Mouse (Mus musculus) kidney, embryonic 16.5 days (tissue): ENCODE data around the gene Olfr287. TPM values are rescaled to one million over a fixed set of nuclear protein-coding genes. Genes with fewer than 3 reads are reported as not detected.

Source experiments
- ATAC-seq: fragments of 200-750 bp; cut with Nextera tagmentation; 2 replicates; pipeline ENCODE4 v1.8.0; 2017; ENCODE audit warnings: moderate TSS enrichment; ENCODE audit not compliant: low FRiP score, low TSS enrichment
- H3K27ac ChIP-seq: fragments of 300-500 bp; sonication (generic); 2 replicates; pipeline ENCODE4 v1.5.1; 2014; ENCODE audit warnings: low read length
- H3K27me3 ChIP-seq: fragments of 300-500 bp; sonication (generic); 2 replicates; pipeline ENCODE4 v1.6.1; 2014; ENCODE audit warnings: low read length, control low read depth, mixed read lengths; ENCODE audit not compliant: insufficient read depth
- H3K36me3 ChIP-seq: fragments of 300-500 bp; sonication (generic); 2 replicates; pipeline ENCODE4 v1.6.1; 2014; ENCODE audit warnings: low read length, control low read depth, mixed read lengths; ENCODE audit not compliant: insufficient read depth
- H3K4me1 ChIP-seq: fragments of 300-500 bp; sonication (generic); 2 replicates; pipeline ENCODE4 v1.6.1; 2014; ENCODE audit warnings: low read length, control low read depth, mixed read lengths; ENCODE audit not compliant: insufficient read depth
- H3K4me2 ChIP-seq: fragments of 300-500 bp; sonication (generic); replicated peaks from 2 replicates; pipeline ENCODE4 v1.6.1; 2014; ENCODE audit warnings: low read depth, low read length
- H3K4me3 ChIP-seq: fragments of 300-500 bp; sonication (generic); 2 replicates; pipeline ENCODE4 v1.5.1; 2014; ENCODE audit warnings: mild to moderate bottlenecking, low read length
- H3K9ac ChIP-seq: fragments of 300-500 bp; sonication (generic); replicated peaks from 2 replicates; pipeline ENCODE4 v1.6.1; 2014; ENCODE audit warnings: low read length
- H3K9me3 ChIP-seq: fragments of 300-500 bp; sonication (generic); 2 replicates; pipeline ENCODE4 v1.6.1; 2016; ENCODE audit warnings: low read length, control low read depth
- WGBS: fragments of 180-500 bp; shearing (Covaris S2); extraction: QIAGEN DNeasy Blood & Tissue Kit; methylation state at CpG from one replicate; pipeline ENCODE4 v1.1.7; 2014; 5-methylcytosine and 5-hydroxymethylcytosine counted together
- polyA plus RNA-seq: library from polyadenylated mRNA; unstranded; fragments of >200 nt; fragmentation: Nextera tagmentation; extraction: Ambion mirVana; gene quantifications from 2 replicates; pipeline ENCODE4 v1.2.1, GENCODE M21; 2015

Gene Olfr287
- polyA plus RNA-seq, 1 experiment from 2014 or later = not detected

DNA sequence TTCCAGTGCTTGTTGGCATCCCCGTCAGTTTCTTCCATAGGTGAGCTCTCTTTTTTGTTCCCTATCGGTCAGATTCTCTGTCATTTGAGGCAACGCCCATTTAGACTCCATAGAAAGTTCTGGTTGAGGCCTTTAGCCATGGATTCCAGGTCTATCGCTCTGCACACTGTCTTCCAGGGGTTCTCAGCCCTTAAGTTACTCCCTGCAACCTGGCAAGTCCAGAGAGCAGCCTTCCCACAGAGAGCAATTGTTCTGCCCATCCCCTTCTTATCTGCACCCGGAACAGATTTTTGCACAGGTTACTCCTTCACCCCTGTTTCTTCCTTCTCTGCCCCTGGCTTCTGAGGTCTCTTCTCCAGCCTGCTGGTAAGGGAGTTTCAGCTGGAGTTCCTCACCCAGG lies 48.7 kb downstream of the Olfr287 start:
- Histone ChIP-seq H3K9ac (no peak overlapping the region), H3K9me3 (no peaks in the 10 kb centered on the region), H3K4me1 (peaks cover 18% of the 10 kb centered on the region), H3K4me2 (no peak overlapping the region), H3K36me3 (no peaks in the 10 kb centered on the region), H3K4me3 (no peak overlapping the region), H3K27me3 (peaks cover 46% of the 10 kb centered on the region), H3K27ac (no peak overlapping the region)
- WGBS = 64% methylated on average over 5 of the region's 5 CpGs
- no peak for ATAC-seq

DNA sequence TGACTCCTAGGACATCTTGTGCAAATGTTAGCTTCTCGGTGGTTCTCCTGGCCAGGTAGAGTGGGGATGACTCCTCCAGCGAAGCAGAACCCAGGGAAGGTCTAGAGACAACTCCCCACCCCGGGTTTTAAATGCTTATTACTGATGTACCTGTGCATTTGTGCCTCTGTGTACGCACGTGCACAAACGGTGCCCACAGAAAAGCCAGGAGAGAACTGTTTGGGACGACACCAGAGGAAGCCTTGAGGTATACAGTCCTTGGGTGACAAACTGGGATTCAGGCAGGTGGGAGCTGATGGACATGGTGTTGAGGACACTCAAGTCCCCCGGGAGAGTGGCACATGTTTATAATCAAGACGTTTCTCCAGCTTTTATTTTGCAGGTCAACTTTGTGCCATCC lies 49.9 kb downstream of the Olfr287 start:
- H3K27me3 ChIP-seq = peaks cover 51% of the 10 kb centered on the region
- H3K4me2 ChIP-seq = no peak overlapping the region
- H3K36me3 ChIP-seq = no peaks in the 10 kb centered on the region
- ATAC-seq = no peak
- peaks cover 22% of the 10 kb centered on the region for H3K4me1 ChIP-seq
- no peak overlapping the region for H3K27ac ChIP-seq
- H3K9ac ChIP-seq = no peak overlapping the region
- H3K4me3 ChIP-seq = no peak overlapping the region
- 70% methylated on average over 9 of the region's 9 CpGs for WGBS
- H3K9me3 ChIP-seq = no peaks in the 10 kb centered on the region

DNA sequence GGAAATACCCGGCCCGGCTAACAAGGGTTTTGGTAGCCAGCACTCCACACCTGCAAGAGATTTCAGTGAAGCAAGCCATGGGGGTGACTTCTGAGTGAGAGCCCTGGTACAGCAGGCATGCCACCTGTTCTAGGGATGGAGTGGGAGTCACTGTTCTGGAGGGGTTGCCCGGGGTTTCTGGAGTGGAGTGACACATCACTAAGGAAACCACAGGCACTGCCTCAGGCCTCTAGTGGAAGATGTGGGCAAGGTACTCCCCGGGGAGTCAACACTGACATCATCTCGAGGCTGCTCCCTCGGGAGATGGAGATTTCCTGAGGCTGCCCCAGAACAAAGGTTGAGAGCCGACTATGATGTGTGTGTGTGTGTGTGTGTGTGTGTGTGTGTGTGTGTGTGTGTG lies 50.5 kb downstream of the Olfr287 start:
- H3K9me3 ChIP-seq = no peaks in the 10 kb centered on the region
- H3K4me1 ChIP-seq = peaks cover 22% of the 10 kb centered on the region
- H3K9ac ChIP-seq = no peak overlapping the region
- H3K27ac ChIP-seq = no peak overlapping the region
- H3K27me3 ChIP-seq = peaks cover 56% of the 10 kb centered on the region
- H3K4me2 ChIP-seq = no peak overlapping the region
- WGBS = 36% methylated on average over 7 of the region's 7 CpGs
- H3K36me3 ChIP-seq = no peaks in the 10 kb centered on the region
- no peak overlapping the region for H3K4me3 ChIP-seq
- no peak for ATAC-seq

DNA sequence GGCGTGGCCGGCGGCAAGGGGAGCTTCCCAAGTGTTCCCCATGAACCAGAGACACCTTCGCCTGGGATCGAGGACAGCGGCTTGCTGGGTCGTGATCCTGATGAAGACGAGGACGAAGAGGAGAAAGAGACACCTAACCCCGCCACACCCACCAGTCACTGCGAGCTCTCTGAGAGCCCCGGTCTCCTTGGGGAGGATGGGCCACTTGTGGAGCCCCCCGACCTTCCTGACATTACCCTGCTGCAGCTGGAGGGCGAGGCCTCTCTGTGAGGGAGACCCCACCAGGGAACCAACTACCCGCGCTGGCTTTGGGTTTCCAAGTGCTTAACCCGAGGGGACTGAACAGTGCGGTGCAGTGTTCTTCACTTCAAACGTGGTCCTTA lies 52.2 kb downstream of the Olfr287 start:
- no peaks in the 10 kb centered on the region for H3K36me3 ChIP-seq
- H3K27me3 ChIP-seq = peaks cover 57% of the 10 kb centered on the region
- H3K4me2 ChIP-seq = peak overlapping the region; percentile 75; the same call in 1 of the 2 replicates
- no peak for ATAC-seq
- peaks cover 21% of the 10 kb centered on the region for H3K4me1 ChIP-seq
- H3K27ac ChIP-seq = no peak overlapping the region
- H3K9me3 ChIP-seq = no peaks in the 10 kb centered on the region
- 4% methylated on average over 19 of the region's 19 CpGs for WGBS
- H3K4me3 ChIP-seq = peak overlapping the region; percentile 49
- no peak overlapping the region for H3K9ac ChIP-seq

DNA sequence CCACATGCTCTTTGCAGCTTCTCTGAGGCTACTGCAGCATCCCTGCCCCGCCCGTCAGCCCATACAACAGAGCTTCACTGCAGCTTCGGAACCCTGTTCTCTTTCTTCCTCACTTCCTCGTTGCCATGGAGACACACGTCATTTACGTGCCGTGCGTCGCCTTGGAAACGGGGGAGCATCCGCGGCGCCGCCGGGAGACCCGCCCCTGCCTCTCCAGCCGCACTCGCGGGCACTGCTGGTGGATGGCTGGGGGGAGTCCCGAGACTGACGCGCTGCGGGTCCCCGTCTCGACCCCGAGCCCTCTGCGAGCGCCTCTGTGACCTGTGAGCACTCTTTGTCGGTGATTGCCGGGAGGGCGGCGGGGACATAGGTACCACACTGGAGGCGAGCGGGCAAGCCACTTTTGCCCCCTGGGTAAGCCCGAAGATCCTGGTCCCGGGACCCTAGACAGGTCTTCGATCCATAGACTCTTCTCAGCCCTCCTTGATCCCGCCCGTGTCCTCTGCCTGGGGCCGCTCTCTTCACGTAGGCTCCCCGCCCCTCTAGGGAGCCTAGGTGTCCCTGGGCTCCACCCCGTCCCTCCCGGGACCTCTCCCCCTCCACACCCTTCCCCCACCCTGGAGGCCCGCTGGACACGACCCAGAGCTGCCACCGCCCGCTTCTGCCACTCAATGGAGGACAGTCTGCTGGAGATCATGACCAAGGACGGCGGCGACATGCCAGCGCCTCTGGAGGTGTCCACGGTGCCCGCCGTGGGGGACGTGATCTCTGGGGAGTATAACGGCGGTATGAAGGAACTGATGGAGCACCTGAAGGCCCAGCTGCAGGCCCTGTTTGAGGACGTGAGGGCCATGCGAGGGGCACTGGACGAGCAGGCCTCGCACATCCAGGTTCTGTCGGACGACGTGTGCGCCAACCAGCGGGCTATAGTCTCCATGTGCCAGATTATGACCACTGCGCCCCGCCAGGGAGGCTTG lies 52.9 kb downstream of the Olfr287 start:
- Histone ChIP-seq H3K27ac (no peak overlapping the region), H3K27me3 (peaks cover 57% of the 10 kb centered on the region), H3K9me3 (no peaks in the 10 kb centered on the region), H3K9ac (peak overlapping the region; percentile 35; the same call in 1 of the 2 replicates), H3K4me2 (peak overlapping the region; percentile 75), H3K36me3 (no peaks in the 10 kb centered on the region), H3K4me1 (peaks cover 21% of the 10 kb centered on the region), H3K4me3 (peak overlapping the region; percentile 49)
- peak; percentile 81 for ATAC-seq
- 2% methylated on average over 69 of the region's 69 CpGs for WGBS

DNA sequence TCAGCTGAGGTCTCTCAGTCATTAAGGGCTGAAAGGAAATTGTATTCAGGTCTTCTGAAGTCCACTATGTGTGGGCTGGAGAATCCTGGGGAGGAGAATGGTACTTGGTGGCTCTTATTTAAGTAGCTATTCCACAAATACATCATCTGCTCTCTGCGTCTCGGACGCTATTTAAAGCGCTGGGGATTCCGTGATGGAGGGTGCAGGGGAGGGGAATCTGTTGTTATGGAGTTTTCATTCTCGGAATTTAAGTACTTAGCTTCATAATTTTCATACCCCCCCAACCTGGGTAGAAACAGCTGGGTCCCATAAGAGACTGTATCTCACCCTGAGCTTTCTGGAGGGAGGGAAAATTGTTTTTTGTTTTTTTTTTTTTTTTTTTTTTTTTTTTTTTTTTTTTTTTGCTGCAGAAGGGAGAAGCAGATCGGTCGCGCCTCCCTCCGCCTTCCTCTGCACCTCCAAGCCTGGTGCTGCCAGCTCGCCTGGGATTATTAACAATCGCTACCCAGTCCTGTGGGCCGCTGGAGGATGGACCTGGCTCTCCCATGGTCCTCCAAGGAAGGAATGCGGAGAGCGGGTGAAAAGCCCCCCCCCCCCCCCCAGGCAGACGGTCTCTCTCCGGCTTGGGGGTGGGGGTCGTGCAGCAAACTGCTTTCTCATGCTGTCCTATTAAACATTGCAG lies 53.8 kb downstream of the Olfr287 start, which contains the start of gene Ccdc184:
TSS of gene Ccdc184 (plus strand) at position 196 of the 682 bp plus-strand sequence.
- Histone ChIP-seq H3K27me3 (peaks cover 55% of the 10 kb centered on the region), H3K4me2 (peak within 1 kb of the TSS; percentile 75), H3K4me3 (peak within 1 kb of the TSS; percentile 49), H3K9me3 (no peaks in the 10 kb centered on the region), H3K36me3 (no peaks in the 10 kb centered on the region), H3K27ac (no peak within 1 kb of the TSS), H3K4me1 (peaks cover 21% of the 10 kb centered on the region), H3K9ac (peak within 1 kb of the TSS; percentile 35; the same call in 1 of the 2 replicates)
- peak; percentile 16; the same call in 1 of the 2 replicates for ATAC-seq
- WGBS = 3% methylated on average over 16 of the region's 18 CpGs

DNA sequence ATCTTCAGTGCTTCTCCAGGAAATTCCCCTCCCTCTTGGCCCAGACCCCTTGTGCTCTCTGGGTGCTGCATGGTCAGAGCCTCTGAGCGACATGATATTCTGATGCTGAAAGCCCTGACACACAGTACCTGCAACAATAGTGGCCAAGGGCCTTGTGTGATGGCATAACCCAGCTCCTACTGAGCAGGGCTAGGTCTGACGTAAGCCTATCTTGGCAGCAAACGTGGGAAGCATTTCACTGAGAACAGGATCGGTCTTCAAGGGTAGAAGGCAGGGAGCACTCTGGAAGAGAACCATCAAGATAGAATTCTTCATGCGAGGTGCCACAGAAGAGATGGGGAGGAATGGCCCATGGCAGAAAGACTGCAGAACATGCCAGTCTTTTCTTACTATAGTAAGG lies 55.3 kb downstream of the Olfr287 start, which contains the start of gene Asb8:
TSS of gene Asb8 (minus strand) at position 101 of the 400 bp plus-strand sequence.
- no peak within 1 kb of the TSS for H3K27ac ChIP-seq
- no peak within 1 kb of the TSS for H3K4me3 ChIP-seq
- no peak within 1 kb of the TSS for H3K9ac ChIP-seq
- no peaks in the 10 kb centered on the region for H3K36me3 ChIP-seq
- H3K9me3 ChIP-seq = no peaks in the 10 kb centered on the region
- peaks cover 49% of the 10 kb centered on the region for H3K27me3 ChIP-seq
- WGBS = 80% methylated on average over 5 of the region's 5 CpGs
- no peak for ATAC-seq
- H3K4me2 ChIP-seq = no peak within 1 kb of the TSS
- peaks cover 28% of the 10 kb centered on the region for H3K4me1 ChIP-seq

DNA sequence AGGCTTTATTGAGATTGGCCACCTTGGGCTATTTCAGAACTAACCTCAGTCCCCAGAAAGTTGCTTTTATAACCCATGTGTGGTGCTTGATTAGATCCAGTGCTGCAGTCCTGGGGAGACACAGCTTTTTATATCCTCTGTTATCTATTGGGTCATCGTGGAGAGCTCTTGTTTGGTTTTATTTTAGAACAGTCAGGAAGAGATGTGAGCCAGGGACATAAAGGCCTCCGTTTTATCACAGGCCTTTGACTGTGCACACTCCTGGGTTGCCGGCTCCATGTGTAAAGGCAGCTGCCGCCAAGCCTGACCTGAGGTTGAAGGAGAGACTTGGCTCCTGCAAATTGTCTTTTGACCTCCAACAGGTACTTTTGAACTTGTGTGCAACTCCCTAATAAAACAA lies 58.3 kb downstream of the Olfr287 start:
- ATAC-seq = no peak
- Histone ChIP-seq H3K4me2 (no peak overlapping the region), H3K4me3 (no peak overlapping the region), H3K27me3 (peaks cover 20% of the 10 kb centered on the region), H3K9ac (no peak overlapping the region), H3K9me3 (no peaks in the 10 kb centered on the region), H3K27ac (0 out of 2 replicates have a peak overlapping the region, but pooled peaks have one; percentile 24), H3K4me1 (peaks cover 21% of the 10 kb centered on the region), H3K36me3 (no peaks in the 10 kb centered on the region)
- WGBS = 58% methylated on average over 4 of the region's 4 CpGs

DNA sequence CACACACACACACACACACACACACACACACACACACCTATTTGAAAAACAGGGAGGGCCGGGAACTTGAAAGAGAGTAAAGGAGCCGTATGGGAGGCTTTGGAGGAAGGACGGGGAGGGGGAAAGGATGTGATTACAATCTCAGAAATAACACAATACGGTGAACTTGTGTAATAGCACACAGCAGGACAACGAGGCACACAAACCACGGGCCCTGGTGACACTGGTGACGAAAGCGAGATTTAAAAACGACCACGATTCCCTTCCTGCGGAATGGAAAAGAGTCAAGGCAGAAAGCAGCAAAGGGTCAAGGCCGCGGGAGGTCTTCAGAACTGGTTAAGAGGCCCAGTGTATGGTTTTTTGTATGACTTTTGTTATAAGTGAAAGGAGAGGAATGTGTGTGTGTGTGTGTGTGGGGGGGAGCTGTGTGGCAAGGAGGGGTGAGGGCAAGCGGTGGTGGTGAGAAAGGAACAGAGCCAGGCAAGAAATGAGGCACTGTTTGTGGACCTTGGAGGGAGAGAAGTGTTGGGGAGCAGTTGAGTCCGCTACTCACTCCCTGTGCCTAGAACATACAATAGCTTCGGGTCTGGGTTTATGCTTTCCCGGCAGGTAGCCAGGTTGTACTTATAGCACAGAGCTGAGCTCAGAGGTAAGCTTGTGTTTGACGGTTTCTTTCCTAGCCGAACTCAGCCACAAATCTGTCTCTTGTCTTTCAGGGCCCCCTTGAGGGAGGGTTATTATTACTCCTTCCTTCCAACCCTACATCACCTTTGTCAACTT lies 59.6 kb downstream of the Olfr287 start:
- peaks cover 9% of the 10 kb centered on the region for H3K27me3 ChIP-seq
- H3K36me3 ChIP-seq = no peaks in the 10 kb centered on the region
- H3K4me2 ChIP-seq = no peak overlapping the region
- no peaks in the 10 kb centered on the region for H3K9me3 ChIP-seq
- no peak for ATAC-seq
- no peak overlapping the region for H3K9ac ChIP-seq
- H3K27ac ChIP-seq = no peak overlapping the region
- 58% methylated on average over 19 of the region's 19 CpGs for WGBS
- no peak overlapping the region for H3K4me3 ChIP-seq
- H3K4me1 ChIP-seq = peaks cover 13% of the 10 kb centered on the region; the same call in 1 of the 2 replicates
